Mouse (Mus musculus) heart, postnatal 36 days (tissue): Measurements from ENCODE around the gene Gale. TPM values are rescaled to one million over a fixed set of nuclear protein-coding genes. Genes with fewer than 3 reads are reported as not detected.

Experiments
- DNase-seq, 2 experiments: peaks; one replicate each; pipeline ENCODE4 v3.0.0; 2021 to 2022
- intact Hi-C: fragments of 180-260 bp; cut with DNase I; formaldehyde crosslinking; loops from one replicate; pipeline ENCODE4 v1.15.1; 2025
- total RNA-seq, 2 experiments: library from RNA; stranded (reverse); gene quantifications; 2 replicates each; pipeline ENCODE4 v1.2.3; 2021

Gale gene
- total RNA-seq = 1 to 10 TPM in 1 of 2 experiments, under 1 TPM in 1; 0.94 to 1.9 TPM

GRCm38 (mm10) chr4:135963457-135964193 lies at the start of gene Gale:
Gale (plus strand) TSS chr4:135963727.
- DNase-seq = peak; percentile 94
- intact Hi-C loops = loop anchor here (2.0 kb wide), 1 partner anchor 57 kb away; the partner anchor contains the start of gene Eloa

- DNase-seq = peak in 1 of 2 experiments; percentile 39
- intact Hi-C loops = no loop called here
Measured at GRCm38 (mm10) chr4:135918635-135919279, 44.8 kb upstream of the Gale start.

- no peak for DNase-seq
- intact Hi-C loops = no loop called here
Measured at GRCm38 (mm10) chr4:135919280-135919639, 44.3 kb upstream of the Gale start.

GRCm38 (mm10) chr4:135920304-135921241 lies 43.0 kb upstream of the Gale start, which contains the start of gene Fuca1:
Fuca1 (plus strand) TSS chr4:135920735.
- peak; percentile 96 to 97 for DNase-seq
- intact Hi-C loops = loop anchor here (1.0 to 10.0 kb wide), 4 partner anchors 22 to 216 kb away; no protein-coding TSS in a partner anchor

GRCm38 (mm10) chr4:135921257-135922120 lies 42.0 kb upstream of the Gale start:
- intact Hi-C loops = loop anchor here (2.0 to 10.0 kb wide), 3 partner anchors 21 to 217 kb away; no protein-coding TSS in a partner anchor
- DNase-seq = peak in 1 of 2 experiments; percentile 52

- DNase-seq = no peak
- intact Hi-C loops = loop anchor here (5.0 to 10.0 kb wide), 2 partner anchors 120 to 217 kb away; no protein-coding TSS in a partner anchor
Measured at GRCm38 (mm10) chr4:135922190-135922589, 41.3 kb upstream of the Gale start.

GRCm38 (mm10) chr4:135924418-135924817 lies 39.1 kb upstream of the Gale start:
- no peak for DNase-seq
- intact Hi-C loops = loop anchor here (5.0 to 10.0 kb wide), 2 partner anchors 122 to 220 kb away; no protein-coding TSS in a partner anchor

GRCm38 (mm10) chr4:135925341-135925740 lies 38.2 kb upstream of the Gale start:
- DNase-seq = no peak
- intact Hi-C loops = loop anchor here (10.0 kb wide), 1 partner anchor 221 kb away; no protein-coding TSS in a partner anchor

GRCm38 (mm10) chr4:135926195-135926808 lies 37.2 kb upstream of the Gale start:
- no peak for DNase-seq
- intact Hi-C loops = loop anchor here (10.0 kb wide), 1 partner anchor 222 kb away; no protein-coding TSS in a partner anchor

- DNase-seq = no peak
- intact Hi-C loops = loop anchor here (10.0 kb wide), 1 partner anchor 222 kb away; no protein-coding TSS in a partner anchor
Measured at GRCm38 (mm10) chr4:135926861-135927260, 36.7 kb upstream of the Gale start.

- no peak for DNase-seq
- intact Hi-C loops = loop anchor here (10.0 kb wide), 1 partner anchor 224 kb away; no protein-coding TSS in a partner anchor
Measured at GRCm38 (mm10) chr4:135928376-135928775, 35.2 kb upstream of the Gale start.

- DNase-seq = no peak
- intact Hi-C loops = loop anchor here (10.0 kb wide), 1 partner anchor 225 kb away; no protein-coding TSS in a partner anchor
Measured at GRCm38 (mm10) chr4:135929405-135929804, 34.1 kb upstream of the Gale start.

- intact Hi-C loops = loop anchor here (10.0 kb wide), 1 partner anchor 225 kb away; no protein-coding TSS in a partner anchor
Measured at GRCm38 (mm10) chr4:135929828-135930227, 33.7 kb upstream of the Gale start.

GRCm38 (mm10) chr4:135930239-135930638 lies 33.3 kb upstream of the Gale start:
- no peak for DNase-seq
- intact Hi-C loops = no loop called here

More at GRCm38 (mm10) chr4:135929828-135930227, 33.7 kb upstream of the Gale start:
- DNase-seq = no peak

GRCm38 (mm10) chr4:135931832-135932231 lies 31.7 kb upstream of the Gale start:
- intact Hi-C loops = loop anchor here (2.0 kb wide), 1 partner anchor 41 kb away; no protein-coding TSS in a partner anchor
- no peak for DNase-seq

- intact Hi-C loops = no loop called here
- DNase-seq = no peak
Measured at GRCm38 (mm10) chr4:135934708-135935500, 28.6 kb upstream of the Gale start.

- intact Hi-C loops = no loop called here
- DNase-seq = peak; percentile 37 to 53
Measured at GRCm38 (mm10) chr4:135935502-135935901, 28.0 kb upstream of the Gale start.

GRCm38 (mm10) chr4:135938858-135939257 lies 24.7 kb upstream of the Gale start:
- intact Hi-C loops = no loop called here
- DNase-seq = no peak
